Mouse (Mus musculus): ENCODE data around the gene Tmem245.

GRCm38 (mm10) chr4:56837661-56838060, 109.6 kb downstream of the Tmem245 start:
- TF ChIP-seq CTCF (IDR thresholded peaks at IDR 0.05; ENCODE audit: borderline replicate concordance, insufficient read depth, low read depth, low read length) (no peak), POLR2A (IDR thresholded peaks at IDR 0.05; ENCODE audit: borderline replicate concordance, insufficient read depth, low read length) (no peak)
